Mouse (Mus musculus) kidney, embryonic 16.5 days (tissue): ENCODE data around the gene Pick1. TPM values are rescaled to one million over a fixed set of nuclear protein-coding genes. Genes with fewer than 3 reads are reported as not detected.

Experiments
- ATAC-seq: fragments of 200-750 bp; cut with Nextera tagmentation; 2 replicates; pipeline ENCODE4 v1.8.0; 2017; ENCODE audit warnings: moderate TSS enrichment; ENCODE audit not compliant: low FRiP score, low TSS enrichment
- H3K27ac ChIP-seq: fragments of 300-500 bp; sonication (generic); 2 replicates; pipeline ENCODE4 v1.5.1; 2014; ENCODE audit warnings: low read length
- H3K27me3 ChIP-seq: fragments of 300-500 bp; sonication (generic); 2 replicates; pipeline ENCODE4 v1.6.1; 2014; ENCODE audit warnings: low read length, control low read depth, mixed read lengths; ENCODE audit not compliant: insufficient read depth
- H3K36me3 ChIP-seq: fragments of 300-500 bp; sonication (generic); 2 replicates; pipeline ENCODE4 v1.6.1; 2014; ENCODE audit warnings: low read length, control low read depth, mixed read lengths; ENCODE audit not compliant: insufficient read depth
- H3K4me1 ChIP-seq: fragments of 300-500 bp; sonication (generic); 2 replicates; pipeline ENCODE4 v1.6.1; 2014; ENCODE audit warnings: low read length, control low read depth, mixed read lengths; ENCODE audit not compliant: insufficient read depth
- H3K4me2 ChIP-seq: fragments of 300-500 bp; sonication (generic); replicated peaks from 2 replicates; pipeline ENCODE4 v1.6.1; 2014; ENCODE audit warnings: low read depth, low read length
- H3K4me3 ChIP-seq: fragments of 300-500 bp; sonication (generic); 2 replicates; pipeline ENCODE4 v1.5.1; 2014; ENCODE audit warnings: mild to moderate bottlenecking, low read length
- H3K9ac ChIP-seq: fragments of 300-500 bp; sonication (generic); replicated peaks from 2 replicates; pipeline ENCODE4 v1.6.1; 2014; ENCODE audit warnings: low read length
- H3K9me3 ChIP-seq: fragments of 300-500 bp; sonication (generic); 2 replicates; pipeline ENCODE4 v1.6.1; 2016; ENCODE audit warnings: low read length, control low read depth
- WGBS: fragments of 180-500 bp; shearing (Covaris S2); extraction: QIAGEN DNeasy Blood & Tissue Kit; methylation state at CpG from one replicate; pipeline ENCODE4 v1.1.7; 2014; 5-methylcytosine and 5-hydroxymethylcytosine counted together
- polyA plus RNA-seq: library from polyadenylated mRNA; unstranded; fragments of >200 nt; fragmentation: Nextera tagmentation; extraction: Ambion mirVana; gene quantifications from 2 replicates; pipeline ENCODE4 v1.2.1, GENCODE M21; 2015

The Pick1 gene
- polyA plus RNA-seq, 1 experiment from 2014 or later: 57.8 TPM

GRCm38 (mm10) chr15:79262375-79262774 is 33.4 kb downstream of the Pick1 start:
- Histone ChIP-seq H3K36me3 (no peaks in the 10 kb centered on the region), H3K9me3 (no peaks in the 10 kb centered on the region; the same call in 1 of the 2 replicates), H3K4me2 (peak overlapping the region; percentile 100), H3K9ac (no peak overlapping the region), H3K4me3 (peak overlapping the region; percentile 66; the same call in 1 of the 2 replicates), H3K27me3 (peaks cover 31% of the 10 kb centered on the region; the same call in 1 of the 2 replicates), H3K4me1 (peaks cover 29% of the 10 kb centered on the region), H3K27ac (no peak overlapping the region)
- 18% methylated on average over 13 of the region's 13 CpGs for WGBS
- no peak for ATAC-seq

- 94% methylated on average over 3 of the region's 3 CpGs for WGBS
- Histone ChIP-seq H3K36me3 (no peaks in the 10 kb centered on the region), H3K4me1 (peaks cover 29% of the 10 kb centered on the region), H3K9ac (no peak overlapping the region), H3K27ac (no peak overlapping the region), H3K4me2 (no peak overlapping the region), H3K4me3 (no peak overlapping the region), H3K9me3 (no peaks in the 10 kb centered on the region; the same call in 1 of the 2 replicates), H3K27me3 (peaks cover 31% of the 10 kb centered on the region; the same call in 1 of the 2 replicates)
- no peak for ATAC-seq
These were observed 33.9 kb downstream of the Pick1 start for GRCm38 (mm10) chr15:79262786-79263309.

- peaks cover 27% of the 10 kb centered on the region for H3K4me1 ChIP-seq
- no peak for ATAC-seq
- H3K4me2 ChIP-seq: no peak overlapping the region
- no peaks in the 10 kb centered on the region for H3K36me3 ChIP-seq
- peaks cover 31% of the 10 kb centered on the region; the same call in 1 of the 2 replicates for H3K27me3 ChIP-seq
- no peaks in the 10 kb centered on the region; the same call in 1 of the 2 replicates for H3K9me3 ChIP-seq
- H3K27ac ChIP-seq: no peak overlapping the region
- 95% methylated on average over 6 of the region's 6 CpGs for WGBS
- H3K4me3 ChIP-seq: no peak overlapping the region
- H3K9ac ChIP-seq: no peak overlapping the region
These were observed 34.8 kb downstream of the Pick1 start for GRCm38 (mm10) chr15:79263726-79264125.

GRCm38 (mm10) chr15:79265384-79265783 is 36.4 kb downstream of the Pick1 start:
- H3K4me1 ChIP-seq: peaks cover 23% of the 10 kb centered on the region
- ATAC-seq: no peak
- no peaks in the 10 kb centered on the region; the same call in 1 of the 2 replicates for H3K9me3 ChIP-seq
- no peaks in the 10 kb centered on the region for H3K36me3 ChIP-seq
- peaks cover 27% of the 10 kb centered on the region; the same call in 1 of the 2 replicates for H3K27me3 ChIP-seq
- no peak overlapping the region for H3K9ac ChIP-seq
- no peak overlapping the region for H3K4me2 ChIP-seq
- H3K27ac ChIP-seq: no peak overlapping the region
- H3K4me3 ChIP-seq: no peak overlapping the region
- 63% methylated on average over 4 of the region's 4 CpGs for WGBS

GRCm38 (mm10) chr15:79268521-79268920 is 39.5 kb downstream of the Pick1 start:
- Histone ChIP-seq H3K9me3 (no peaks in the 10 kb centered on the region; the same call in 1 of the 2 replicates), H3K4me1 (peaks cover 12% of the 10 kb centered on the region), H3K4me2 (no peak overlapping the region), H3K36me3 (no peaks in the 10 kb centered on the region), H3K9ac (no peak overlapping the region), H3K27ac (no peak overlapping the region), H3K4me3 (no peak overlapping the region), H3K27me3 (0 out of 2 replicates have a peak, but pooled peaks cover 2% of the 10 kb centered on the region)
- 38% methylated on average over 1 of the region's 1 CpGs for WGBS
- no peak for ATAC-seq

- Histone ChIP-seq H3K4me3 (peak overlapping the region; percentile 40), H3K27ac (no peak overlapping the region), H3K9ac (peak overlapping the region; percentile 58), H3K9me3 (no peaks in the 10 kb centered on the region), H3K4me2 (peak overlapping the region; percentile 55), H3K4me1 (peaks cover 12% of the 10 kb centered on the region), H3K27me3 (no peaks in the 10 kb centered on the region), H3K36me3 (no peaks in the 10 kb centered on the region)
- WGBS: 2% methylated on average over 33 of the region's 33 CpGs
- peak; percentile 75 for ATAC-seq
These were observed 41.5 kb downstream of the Pick1 start for GRCm38 (mm10) chr15:79270317-79271123.

GRCm38 (mm10) chr15:79271124-79271746 is 42.3 kb downstream of the Pick1 start:
- peak overlapping the region; percentile 55 for H3K4me2 ChIP-seq
- ATAC-seq: peak; percentile 55; the same call in 1 of the 2 replicates
- H3K4me3 ChIP-seq: peak overlapping the region; percentile 40
- peaks cover 12% of the 10 kb centered on the region for H3K4me1 ChIP-seq
- 17% methylated on average over 17 of the region's 17 CpGs for WGBS
- H3K9ac ChIP-seq: peak overlapping the region; percentile 58; the same call in 1 of the 2 replicates
- H3K9me3 ChIP-seq: no peaks in the 10 kb centered on the region
- H3K27me3 ChIP-seq: no peaks in the 10 kb centered on the region
- no peaks in the 10 kb centered on the region for H3K36me3 ChIP-seq
- H3K27ac ChIP-seq: no peak overlapping the region

- peaks cover 4% of the 10 kb centered on the region; the same call in 1 of the 2 replicates for H3K9me3 ChIP-seq
- no peak for ATAC-seq
- no peak overlapping the region for H3K4me3 ChIP-seq
- H3K27ac ChIP-seq: no peak overlapping the region
- H3K36me3 ChIP-seq: no peaks in the 10 kb centered on the region
- no peak overlapping the region for H3K4me2 ChIP-seq
- H3K4me1 ChIP-seq: peaks cover 12% of the 10 kb centered on the region
- no peak overlapping the region for H3K9ac ChIP-seq
- no peaks in the 10 kb centered on the region for H3K27me3 ChIP-seq
- 40% methylated on average over 10 of the region's 10 CpGs for WGBS
These were observed 44.0 kb downstream of the Pick1 start for GRCm38 (mm10) chr15:79273020-79273419.

- ATAC-seq: no peak
- Histone ChIP-seq H3K4me3 (no peak overlapping the region), H3K36me3 (no peaks in the 10 kb centered on the region), H3K9ac (no peak overlapping the region), H3K9me3 (peaks cover 4% of the 10 kb centered on the region; the same call in 1 of the 2 replicates), H3K4me1 (no peaks in the 10 kb centered on the region), H3K27ac (no peak overlapping the region), H3K27me3 (no peaks in the 10 kb centered on the region), H3K4me2 (no peak overlapping the region)
- WGBS: 58% methylated on average over 10 of the region's 10 CpGs
These were observed 48.8 kb downstream of the Pick1 start for GRCm38 (mm10) chr15:79277728-79278127.
